Mouse (Mus musculus): ENCODE measurements at regions not wholly inside any gene's neighbourhood (a gene's known extent, or its start where the extent isn't known, plus 50 kb on each side); places are given as distances from the start of the nearest gene placed in this dataset.

DNA sequence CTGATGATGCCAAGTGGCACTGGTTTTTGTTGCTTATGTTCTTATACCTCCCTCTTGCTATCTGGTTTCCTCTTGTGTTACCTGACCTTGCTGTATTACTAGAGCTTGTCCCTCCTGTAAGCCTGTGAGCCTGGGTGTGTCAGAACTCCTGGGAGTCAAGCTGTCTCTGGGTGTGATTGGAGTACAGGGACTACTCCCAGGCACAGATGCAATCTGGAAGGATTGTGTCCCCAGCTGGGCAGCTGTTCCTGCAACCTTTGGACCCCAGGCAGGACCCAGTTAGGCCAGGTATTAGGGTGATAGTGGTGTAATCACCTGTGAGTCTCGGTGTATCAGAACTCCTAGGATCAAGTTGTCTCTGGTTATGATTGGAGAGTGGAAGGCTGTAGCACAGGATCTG lies 97.4 kb upstream of the Dock11 start:
- POLR2A ChIA-PET: no interaction called here
- CTCF ChIA-PET: no interaction called here

DNA sequence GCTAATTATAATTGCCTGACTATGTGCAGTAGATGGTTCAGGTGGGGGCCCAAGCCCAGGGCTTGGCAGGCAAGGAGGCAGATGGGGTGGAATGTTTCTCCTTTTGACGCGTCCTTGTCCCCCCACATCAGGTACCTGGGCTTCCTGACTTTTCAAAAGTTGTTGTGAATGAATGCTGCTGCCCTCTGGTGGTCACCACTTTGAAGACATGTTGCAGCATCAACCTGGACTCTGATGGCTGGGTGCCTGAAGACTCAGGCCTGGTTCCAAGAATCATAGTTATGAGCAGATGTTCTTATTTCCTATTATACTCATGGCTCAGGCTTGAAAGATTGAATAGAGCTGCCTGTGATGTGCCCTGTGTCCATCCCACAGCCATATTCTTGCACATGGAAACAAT lies 75.4 kb upstream of the Dock11 start:
- CTCF ChIA-PET: interaction anchor here in 1 of 4 experiments (0.5 kb wide), 1 partner anchor 413 kb away, joined by 4 read pairs; no protein-coding TSS in a partner anchor
- POLR2A ChIA-PET: no interaction called here

DNA sequence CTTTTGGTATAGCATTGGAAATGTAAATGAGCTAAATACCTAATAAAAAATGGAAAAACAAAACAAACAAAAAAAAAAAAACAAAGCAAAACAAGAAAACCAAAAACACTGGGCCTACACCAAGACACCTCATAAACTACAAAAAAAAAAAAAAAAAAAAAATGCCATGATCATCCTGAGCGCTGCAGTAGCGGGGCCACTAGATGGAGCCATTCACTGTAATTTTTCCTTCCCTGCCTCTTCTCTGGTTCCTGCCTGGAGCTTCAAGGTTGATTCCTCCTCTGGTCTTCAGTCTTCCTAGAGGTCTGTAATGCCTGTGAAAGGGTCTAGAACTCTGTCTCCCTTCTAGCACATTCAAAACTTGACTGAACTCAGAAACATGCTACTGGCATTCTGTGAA lies 54.2 kb upstream of the Dock11 start:
- ChIA-PET POLR2A (interaction anchor here in 2 of 4 experiments (0.7 kb wide), 2 partner anchors 372 to 1973 kb away, joined by 3 to 8 read pairs; no protein-coding TSS in a partner anchor), CTCF (interaction anchor here (0.6 to 1.2 kb wide), 11 partner anchors 22 to 1846 kb away, joined by 3 to 16 read pairs (median 5); no protein-coding TSS in a partner anchor)

DNA sequence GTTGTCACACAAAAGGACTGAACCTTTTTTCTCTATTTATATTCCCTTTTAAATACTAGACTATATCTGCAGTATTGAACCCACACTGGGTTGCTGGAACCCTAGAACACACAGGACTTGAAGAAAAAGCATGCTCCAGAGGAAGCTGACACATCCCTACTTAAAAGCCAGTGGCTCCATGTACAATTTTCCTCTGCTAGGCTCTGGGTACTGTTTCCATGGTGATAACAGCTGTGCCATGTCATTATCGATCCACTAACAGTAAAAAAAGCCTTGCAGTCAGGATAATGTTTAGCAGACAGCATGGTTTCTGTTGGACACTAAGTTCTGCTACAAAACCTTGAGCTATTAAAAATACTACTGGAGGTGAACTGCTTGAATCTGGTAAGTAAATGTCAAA lies 50.6 kb upstream of the Dock11 start:
- ChIA-PET CTCF (no interaction called here), POLR2A (no interaction called here)

All from embryonic stem cell, embryonic (primary cell).